Mouse (Mus musculus) ES-Bruce4 (cell line): ENCODE measurements around the gene Olfr871. TPM values are rescaled to one million over a fixed set of nuclear protein-coding genes. Genes with fewer than 3 reads are reported as not detected.
"Not testable (repeated sequence)": the region's sequence is repeated elsewhere in the genome, so short reads cannot be mapped to it uniquely, and the experiment has no call there.

Experiments used
- H3K27ac ChIP-seq: 2 replicates; pipeline ENCODE4 v1.5.1; 2012; ENCODE audit warnings: low read length, inconsistent platforms; ENCODE audit not compliant: insufficient read depth
- H3K27me3 ChIP-seq: 2 replicates; pipeline ENCODE4 v1.6.1; 2012; ENCODE audit warnings: mild to moderate bottlenecking, low read length, inconsistent platforms; ENCODE audit not compliant: control insufficient read depth, poor library complexity, insufficient read depth, severe bottlenecking
- H3K36me3 ChIP-seq: 2 replicates; pipeline ENCODE4 v1.6.1; 2012; ENCODE audit warnings: inconsistent platforms, mild to moderate bottlenecking, low read length, moderate library complexity; ENCODE audit not compliant: control insufficient read depth, poor library complexity, insufficient read depth, severe bottlenecking
- H3K4me1 ChIP-seq: one replicate; pipeline ENCODE4 v1.8.1; 2011; ENCODE audit warnings: low read length; ENCODE audit not compliant: control insufficient read depth, insufficient read depth
- H3K4me3 ChIP-seq: 2 replicates; pipeline ENCODE4 v1.5.1; 2011; ENCODE audit warnings: low read depth, mild to moderate bottlenecking, low read length
- H3K9ac ChIP-seq: 2 replicates; pipeline ENCODE4 v1.6.1; 2012; ENCODE audit warnings: low read depth, mild to moderate bottlenecking, inconsistent platforms; ENCODE audit not compliant: poor library complexity, severe bottlenecking
- H3K9me3 ChIP-seq: replicated peaks from 2 replicates; pipeline ENCODE4 v1.6.1; 2012; ENCODE audit warnings: mild to moderate bottlenecking, low read length, inconsistent platforms; ENCODE audit not compliant: control insufficient read depth, poor library complexity, insufficient read depth, severe bottlenecking
- CTCF ChIP-seq: IDR thresholded peaks from one replicate; pipeline ENCODE4 v1.8.1; 2011; ENCODE audit warnings: low read depth, low read length
- EP300 ChIP-seq: IDR thresholded peaks from 2 replicates; pipeline ENCODE4 v1.6.1; 2011; ENCODE audit warnings: low read depth, low read length; ENCODE audit not compliant: insufficient read depth
- POLR2A ChIP-seq: IDR thresholded peaks from one replicate; pipeline ENCODE4 v1.8.1; 2011; ENCODE audit warnings: low read length; ENCODE audit not compliant: insufficient read depth
- polyA plus RNA-seq: library from polyadenylated mRNA; stranded (reverse); fragments of >200 nt; gene quantifications from 2 replicates; pipeline ENCODE4 v1.2.4, GENCODE M21; 2011; ENCODE audit warnings: low read depth; ENCODE audit not compliant: missing spikeins, insufficient read depth, insufficient read length

Gene Olfr871
- not detected in 2 replicates for polyA plus RNA-seq

- Histone ChIP-seq H3K9ac (no peak within 1 kb of the TSS), H3K27ac (no peak within 1 kb of the TSS), H3K36me3 (no peaks in the 10 kb centered on the region), H3K9me3 (no peaks in the 10 kb centered on the region; the same call in 1 of the 2 replicates), H3K4me3 (no peak within 1 kb of the TSS), H3K27me3 (no peaks in the 10 kb centered on the region), H3K4me1 (no peaks in the 10 kb centered on the region)
- TF ChIP-seq POLR2A (no peak), CTCF (no peak), EP300 (no peak)
These were observed at the start of gene Olfr871 for GRCm38 (mm10) chr9:20211907-20212306. TSS of gene Olfr871 (plus strand) at chr9:20212207.

GRCm38 (mm10) chr9:20173957-20174356 is 38.0 kb upstream of the Olfr871 start, which contains the start of gene Olfr870:
TSS of gene Olfr870 (minus strand) at chr9:20174057.
- H3K4me1 ChIP-seq: no peaks in the 10 kb centered on the region
- no peak within 1 kb of the TSS for H3K27ac ChIP-seq
- H3K9ac ChIP-seq: no peak within 1 kb of the TSS
- no peaks in the 10 kb centered on the region for H3K36me3 ChIP-seq
- H3K9me3 ChIP-seq: no peaks in the 10 kb centered on the region
- TF ChIP-seq CTCF: no peak
- TF ChIP-seq POLR2A: no peak
- no peak for TF ChIP-seq EP300
- H3K27me3 ChIP-seq: no peaks in the 10 kb centered on the region
- no peak within 1 kb of the TSS for H3K4me3 ChIP-seq

- no peaks in the 10 kb centered on the region for H3K36me3 ChIP-seq
- no peaks in the 10 kb centered on the region; the same call in 1 of the 2 replicates for H3K9me3 ChIP-seq
- TF ChIP-seq EP300 (no peak), POLR2A (no peak), CTCF (no peak)
These were observed 32.5 kb upstream of the Olfr871 start for GRCm38 (mm10) chr9:20179463-20179862.

GRCm38 (mm10) chr9:20202131-20202530 is 9.9 kb upstream of the Olfr871 start:
- TF ChIP-seq EP300: peak; percentile 80
- TF ChIP-seq CTCF: no peak
- H3K27ac ChIP-seq: no peak overlapping the region
- H3K4me3 ChIP-seq: no peak overlapping the region

More at GRCm38 (mm10) chr9:20179463-20179862, 32.5 kb upstream of the Olfr871 start:
- H3K27me3 ChIP-seq: no peaks in the 10 kb centered on the region
- no peak overlapping the region for H3K9ac ChIP-seq
- no peaks in the 10 kb centered on the region for H3K4me1 ChIP-seq
- H3K4me3 ChIP-seq: no peak overlapping the region
- H3K27ac ChIP-seq: no peak overlapping the region

GRCm38 (mm10) chr9:20203413-20203984 is 8.5 kb upstream of the Olfr871 start:
- not testable (repeated sequence) for H3K9ac ChIP-seq, H3K27ac ChIP-seq, H3K9me3 ChIP-seq

More at GRCm38 (mm10) chr9:20202131-20202530, 9.9 kb upstream of the Olfr871 start:
- Histone ChIP-seq H3K9me3 (peaks cover 2% of the 10 kb centered on the region; the same call in 1 of the 2 replicates), H3K9ac (no peak overlapping the region), H3K36me3 (no peaks in the 10 kb centered on the region), H3K4me1 (no peaks in the 10 kb centered on the region), H3K27me3 (no peaks in the 10 kb centered on the region)

GRCm38 (mm10) chr9:20210812-20211211 is 1.2 kb upstream of the Olfr871 start:
- no peaks in the 10 kb centered on the region for H3K4me1 ChIP-seq

More at GRCm38 (mm10) chr9:20203413-20203984, 8.5 kb upstream of the Olfr871 start:
- not testable (repeated sequence) for H3K4me3 ChIP-seq, H3K27me3 ChIP-seq, H3K36me3 ChIP-seq, H3K4me1 ChIP-seq

More at GRCm38 (mm10) chr9:20210812-20211211, 1.2 kb upstream of the Olfr871 start:
- Histone ChIP-seq H3K9me3 (no peaks in the 10 kb centered on the region; the same call in 1 of the 2 replicates), H3K9ac (no peak overlapping the region), H3K4me3 (no peak overlapping the region), H3K27ac (no peak overlapping the region), H3K36me3 (no peaks in the 10 kb centered on the region), H3K27me3 (no peaks in the 10 kb centered on the region)
- TF ChIP-seq CTCF: no peak
- TF ChIP-seq EP300: no peak
- TF ChIP-seq POLR2A: no peak
